9 mouse cellular contexts compared by ENCODE assay signal in the genomic region with DNA sequence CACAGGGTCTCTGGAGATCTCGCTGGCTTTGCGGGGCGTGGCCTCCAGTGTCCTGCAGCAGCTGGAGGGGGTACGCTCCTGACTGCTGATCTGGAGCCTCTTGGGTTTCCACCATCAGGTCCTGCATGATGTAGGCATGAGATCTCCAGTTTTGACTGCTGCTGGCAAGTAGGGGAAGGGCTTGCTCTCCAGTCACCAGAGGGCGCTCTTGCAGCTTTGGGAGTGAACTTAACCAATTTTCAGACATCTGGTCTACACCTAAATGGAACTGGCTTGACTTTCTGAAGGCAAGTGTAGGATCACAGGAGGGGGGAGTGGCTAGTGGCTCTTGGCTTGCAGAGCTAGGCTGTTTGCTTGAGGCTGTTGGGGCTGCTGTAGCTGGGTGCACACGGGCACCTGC. TPM values are rescaled to one million over a fixed set of nuclear protein-coding genes. Genes with fewer than 3 reads are reported as not detected.
DNase-seq lines count a peak whose midpoint lies in the region; ATAC-seq and TF ChIP-seq lines count a peak whose summit lies in the region.
"Had no signal": no experiment of that assay in that cellular context is flagged by ENCODE, and none has a peak within 500 bp of the region (broad histone marks: within the 10 kb centered on the region; RNA-seq: fewer than 3 reads in every experiment).

No protein-coding gene starts in this region.

- H3K9me3 ChIP-seq in hindbrain, embryonic 10.5 days = no peaks in the 10 kb centered on the region
- H3K9me3 ChIP-seq in lung, postnatal 0 days (ENCODE audit: low read length) = no peaks in the 10 kb centered on the region

- peaks cover 66% of the 10 kb centered on the region for H3K36me3 ChIP-seq in hindbrain, embryonic 10.5 days
- H3K36me3 ChIP-seq in lung, postnatal 0 days (ENCODE audit: insufficient read depth, low read length) = no peaks in the 10 kb centered on the region

- TF ChIP-seq CTCF in lung, postnatal 0 days (IDR thresholded peaks at IDR 0.05) = peak; percentile 97

- H3K4me2 ChIP-seq in lung, postnatal 0 days (replicated peaks; ENCODE audit: low read depth, low read length) = peak overlapping the region; percentile 89

- H3K27me3 ChIP-seq in hindbrain, embryonic 10.5 days (ENCODE audit: insufficient read depth, poor library complexity, severe bottlenecking) = peaks cover 6% of the 10 kb centered on the region; the same call in 1 of the 2 replicates
- H3K27me3 ChIP-seq in lung, postnatal 0 days (replicated peaks; ENCODE audit: insufficient read depth, low read length) = no peaks in the 10 kb centered on the region

- WGBS in hindbrain, embryonic 10.5 days = 12% methylated on average over 6 of the region's 6 CpGs
- 15% methylated on average over 6 of the region's 6 CpGs for WGBS in lung, postnatal 0 days

- peak; percentile 80 for DNase-seq in MN1 (ENCODE audit: low spot score)
- peak; percentile 84 for DNase-seq in cerebellum, adult 8-10 months
- DNase-seq in frontal cortex, adult 2 months (ENCODE audit: extremely low spot score in 1 of 2, low spot score in 1 of 2) = peak; percentile 84 to 95
- DNase-seq in hindbrain, embryonic 10.5 days (ENCODE audit: low spot score) = peak; percentile 91
- DNase-seq in layer of hippocampus, adult 8-10 months (ENCODE audit: low spot score in 2 of 2) = peak; percentile 84 to 90
- DNase-seq in lung, postnatal 0 days (ENCODE audit: low spot score) = peak; percentile 94
- DNase-seq in retina, postnatal 1 day = peak; percentile 90
- DNase-seq in thymus, postnatal 4 days = peak; percentile 95

- peak; percentile 4; the same call in 1 of the 2 replicates for ATAC-seq in lung, postnatal 0 days

- no peak for TF ChIP-seq EP300 in lung, postnatal 0 days (IDR thresholded peaks at IDR 0.05)

- H3K9ac ChIP-seq in lung, postnatal 0 days (replicated peaks; ENCODE audit: low read depth) = no peak overlapping the region

- peaks cover 78% of the 10 kb centered on the region for H3K4me1 ChIP-seq in hindbrain, embryonic 10.5 days (replicated peaks)
- H3K4me1 ChIP-seq in lung, postnatal 0 days (ENCODE audit: insufficient read depth, low read depth, low read length) = peaks cover 14% of the 10 kb centered on the region; the same call in 1 of the 2 replicates

- H3K27ac ChIP-seq in hindbrain, embryonic 10.5 days = peak overlapping the region; percentile 100
- no peak overlapping the region for H3K27ac ChIP-seq in lung, postnatal 0 days (ENCODE audit: low read length)
- H3K27ac ChIP-seq: macrophage had no signal

- H3K4me3 ChIP-seq in hindbrain, embryonic 10.5 days = peak overlapping the region; percentile 79
- peak overlapping the region; percentile 93 for H3K4me3 ChIP-seq in lung, postnatal 0 days (ENCODE audit: low read depth, low read length)

RNA-seq across cellular contexts. Expression of gene Axin2, which starts 5.1 kb away (rescaled TPM):
- polyA plus RNA-seq in frontal cortex, adult 2 months (2012; rRNA removed) = 24.0 and 26.5 TPM in 2 replicates
- 18.0 and 19.8 TPM in 2 replicates for polyA plus RNA-seq in hindbrain, embryonic 10.5 days (2016; fragmentation: Nextera tagmentation; extraction: Ambion mirVana)
- total RNA-seq in layer of hippocampus, adult 8-10 months (2022) = 10 to 100 TPM; 29.6 to 35.6 (median 32.4) TPM
- polyA plus RNA-seq in lung, postnatal 0 days (2015; fragmentation: Nextera tagmentation; extraction: Ambion mirVana) = 10.4 and 11.0 TPM in 2 replicates
- polyA plus RNA-seq: macrophage had no signal
